Mouse (Mus musculus) mouse trophoblast stem cell (cell line): ENCODE measurements around the gene Tmem185a.
"Not testable (repeated sequence)": the region's sequence is repeated elsewhere in the genome, so short reads cannot be mapped to it uniquely, and the experiment has no call there.

Experiments used
- in situ Hi-C, 2 experiments: fragments of 300-500 bp; cut with MseI, MboI; formaldehyde crosslinking; loops; 2 replicates in 1 of 2; 3 replicates in 1 of 2; pipeline ENCODE4 v1.15.1; 2025

The Tmem185a gene

GRCm38 (mm10) chrX:70476792-70477776 is at the start of gene Tmem185a:
TSS of gene Tmem185a (minus strand) at chrX:70477180.
- in situ Hi-C loops: loop anchor here in 1 of 2 experiments (10.0 kb wide), 1 partner anchor 92 kb away; the partner anchor contains the start of gene 1110012L19Rik

GRCm38 (mm10) chrX:70514413-70514812 is 37.4 kb upstream of the Tmem185a start:
- in situ Hi-C loops: not testable (repeated sequence)

- in situ Hi-C loops: not testable (repeated sequence)
These were observed 10.3 kb upstream of the Tmem185a start for GRCm38 (mm10) chrX:70487328-70487727.

- in situ Hi-C loops: no loop called here
These were observed 5.2 kb upstream of the Tmem185a start for GRCm38 (mm10) chrX:70482154-70482553.

- in situ Hi-C loops: loop anchor here in 1 of 2 experiments (10.0 kb wide), 1 partner anchor 94 kb away; the partner anchor contains the start of gene 1110012L19Rik
These were observed 1.7 kb upstream of the Tmem185a start for GRCm38 (mm10) chrX:70478701-70479100.

GRCm38 (mm10) chrX:70475215-70475765 is 1.7 kb downstream of the Tmem185a start:
- in situ Hi-C loops: loop anchor here in 1 of 2 experiments (10.0 kb wide), 1 partner anchor 90 kb away; the partner anchor contains the start of gene 1110012L19Rik

GRCm38 (mm10) chrX:70466897-70467296 is 10.1 kb downstream of the Tmem185a start:
- in situ Hi-C loops: loop anchor here in 1 of 2 experiments (10.0 kb wide), 1 partner anchor 98 kb away; no protein-coding TSS in a partner anchor

- in situ Hi-C loops: loop anchor here in 1 of 2 experiments (10.0 kb wide), 1 partner anchor 99 kb away; no protein-coding TSS in a partner anchor
These were observed 11.5 kb downstream of the Tmem185a start for GRCm38 (mm10) chrX:70465489-70465888.

GRCm38 (mm10) chrX:70463621-70464020 is 13.4 kb downstream of the Tmem185a start:
- in situ Hi-C loops: loop anchor here in 1 of 2 experiments (10.0 kb wide), 1 partner anchor 101 kb away; no protein-coding TSS in a partner anchor

- in situ Hi-C loops: not testable (repeated sequence)
These were observed 24.6 kb downstream of the Tmem185a start for GRCm38 (mm10) chrX:70452359-70452758.

GRCm38 (mm10) chrX:70425473-70425872 is 51.5 kb downstream of the Tmem185a start:
- in situ Hi-C loops: not testable (repeated sequence)
